Mouse (Mus musculus): Measurements from ENCODE around the gene Hnrnpd. TPM values are rescaled to one million over a fixed set of nuclear protein-coding genes. Genes with fewer than 3 reads are reported as not detected.

Gene Hnrnpd
- polyA plus RNA-seq (2015; fragmentation: Nextera tagmentation; extraction: Ambion mirVana): 164 and 187 TPM in 2 replicates

GRCm38 (mm10) chr5:99978699-99979442 lies at the start of gene Hnrnpd, which contains the start of gene 4930524J08Rik:
Hnrnpd (minus strand) TSS chr5:99978938.
4930524J08Rik (plus strand) TSS chr5:99979061.
- Histone ChIP-seq H3K27ac (ENCODE audit: low read length) (peak within 1 kb of the TSS; percentile 99), H3K27me3 (replicated peaks; ENCODE audit: control insufficient read depth, insufficient read depth, low read length) (no peaks in the 10 kb centered on the region), H3K4me2 (ENCODE audit: low read length) (peak within 1 kb of the TSS; percentile 78), H3K36me3 (ENCODE audit: control insufficient read depth, insufficient read depth) (no peaks in the 10 kb centered on the region), H3K9ac (replicated peaks; ENCODE audit: low read depth, low read length) (peak within 1 kb of the TSS; percentile 96), H3K9me3 (ENCODE audit: control insufficient read depth, low read length) (no peaks in the 10 kb centered on the region), H3K4me1 (replicated peaks; ENCODE audit: control insufficient read depth, insufficient read depth, low read length) (peaks cover 24% of the 10 kb centered on the region), H3K4me3 (replicated peaks; ENCODE audit: low read length) (peak within 1 kb of the TSS; percentile 69)
- ATAC-seq: peak; percentile 97
- under 1% methylated on average over 79 of the region's 97 CpGs for WGBS

GRCm38 (mm10) chr5:100024868-100025267 lies 46.1 kb upstream of the Hnrnpd start:
- 91% methylated on average over 1 of the region's 1 CpGs for WGBS
- Histone ChIP-seq H3K9ac (replicated peaks; ENCODE audit: low read depth, low read length) (no peak overlapping the region), H3K4me1 (replicated peaks; ENCODE audit: control insufficient read depth, insufficient read depth, low read length) (peaks cover 5% of the 10 kb centered on the region), H3K27me3 (replicated peaks; ENCODE audit: control insufficient read depth, insufficient read depth, low read length) (no peaks in the 10 kb centered on the region), H3K36me3 (ENCODE audit: control insufficient read depth, insufficient read depth) (no peaks in the 10 kb centered on the region), H3K9me3 (ENCODE audit: control insufficient read depth, low read length) (no peaks in the 10 kb centered on the region), H3K4me2 (ENCODE audit: low read length) (no peak overlapping the region), H3K27ac (ENCODE audit: low read length) (no peak overlapping the region), H3K4me3 (replicated peaks; ENCODE audit: low read length) (no peak overlapping the region)
- ATAC-seq: no peak

- H3K27me3 ChIP-seq (replicated peaks; ENCODE audit: control insufficient read depth, insufficient read depth, low read length): no peaks in the 10 kb centered on the region
- H3K27ac ChIP-seq (ENCODE audit: low read length): no peak overlapping the region
- H3K9me3 ChIP-seq (ENCODE audit: control insufficient read depth, low read length): no peaks in the 10 kb centered on the region
- no peak overlapping the region for H3K4me3 ChIP-seq (replicated peaks; ENCODE audit: low read length)
- 61% methylated on average over 5 of the region's 5 CpGs for WGBS
- H3K4me2 ChIP-seq (ENCODE audit: low read length): no peak overlapping the region
- no peak overlapping the region for H3K9ac ChIP-seq (replicated peaks; ENCODE audit: low read depth, low read length)
- ATAC-seq: no peak
- H3K4me1 ChIP-seq (replicated peaks; ENCODE audit: control insufficient read depth, insufficient read depth, low read length): no peaks in the 10 kb centered on the region
- H3K36me3 ChIP-seq (ENCODE audit: control insufficient read depth, insufficient read depth): no peaks in the 10 kb centered on the region
These were observed 45.7 kb upstream of the Hnrnpd start for GRCm38 (mm10) chr5:100024403-100024802.

GRCm38 (mm10) chr5:100020089-100020488 lies 41.4 kb upstream of the Hnrnpd start:
- Histone ChIP-seq H3K27ac (ENCODE audit: low read length) (no peak overlapping the region), H3K4me1 (replicated peaks; ENCODE audit: control insufficient read depth, insufficient read depth, low read length) (no peaks in the 10 kb centered on the region), H3K9ac (replicated peaks; ENCODE audit: low read depth, low read length) (no peak overlapping the region), H3K9me3 (ENCODE audit: control insufficient read depth, low read length) (no peaks in the 10 kb centered on the region), H3K36me3 (ENCODE audit: control insufficient read depth, insufficient read depth) (no peaks in the 10 kb centered on the region), H3K4me2 (ENCODE audit: low read length) (no peak overlapping the region), H3K4me3 (replicated peaks; ENCODE audit: low read length) (no peak overlapping the region), H3K27me3 (replicated peaks; ENCODE audit: control insufficient read depth, insufficient read depth, low read length) (no peaks in the 10 kb centered on the region)
- ATAC-seq: no peak

GRCm38 (mm10) chr5:100012599-100012998 lies 33.9 kb upstream of the Hnrnpd start:
- Histone ChIP-seq H3K27me3 (replicated peaks; ENCODE audit: control insufficient read depth, insufficient read depth, low read length) (no peaks in the 10 kb centered on the region), H3K9me3 (ENCODE audit: control insufficient read depth, low read length) (no peaks in the 10 kb centered on the region), H3K36me3 (ENCODE audit: control insufficient read depth, insufficient read depth) (no peaks in the 10 kb centered on the region), H3K9ac (replicated peaks; ENCODE audit: low read depth, low read length) (no peak overlapping the region), H3K4me3 (replicated peaks; ENCODE audit: low read length) (no peak overlapping the region), H3K4me2 (ENCODE audit: low read length) (no peak overlapping the region), H3K27ac (ENCODE audit: low read length) (no peak overlapping the region), H3K4me1 (replicated peaks; ENCODE audit: control insufficient read depth, insufficient read depth, low read length) (no peaks in the 10 kb centered on the region)
- ATAC-seq: no peak
- 95% methylated on average over 9 of the region's 9 CpGs for WGBS

- no peak for ATAC-seq
- Histone ChIP-seq H3K27ac (ENCODE audit: low read length) (no peak overlapping the region), H3K9me3 (ENCODE audit: control insufficient read depth, low read length) (no peaks in the 10 kb centered on the region), H3K4me1 (replicated peaks; ENCODE audit: control insufficient read depth, insufficient read depth, low read length) (no peaks in the 10 kb centered on the region), H3K36me3 (ENCODE audit: control insufficient read depth, insufficient read depth) (no peaks in the 10 kb centered on the region), H3K4me2 (ENCODE audit: low read length) (no peak overlapping the region), H3K4me3 (replicated peaks; ENCODE audit: low read length) (no peak overlapping the region), H3K27me3 (replicated peaks; ENCODE audit: control insufficient read depth, insufficient read depth, low read length) (no peaks in the 10 kb centered on the region), H3K9ac (replicated peaks; ENCODE audit: low read depth, low read length) (no peak overlapping the region)
- 59% methylated on average over 3 of the region's 3 CpGs for WGBS
These were observed 29.7 kb upstream of the Hnrnpd start for GRCm38 (mm10) chr5:100008485-100008884.

- no peak overlapping the region for H3K4me3 ChIP-seq (replicated peaks; ENCODE audit: low read length)
- no peak for ATAC-seq
- H3K4me2 ChIP-seq (ENCODE audit: low read length): no peak overlapping the region
- no peaks in the 10 kb centered on the region for H3K27me3 ChIP-seq (replicated peaks; ENCODE audit: control insufficient read depth, insufficient read depth, low read length)
- H3K36me3 ChIP-seq (ENCODE audit: control insufficient read depth, insufficient read depth): no peaks in the 10 kb centered on the region
- H3K27ac ChIP-seq (ENCODE audit: low read length): no peak overlapping the region
- no peaks in the 10 kb centered on the region for H3K9me3 ChIP-seq (ENCODE audit: control insufficient read depth, low read length)
- no peaks in the 10 kb centered on the region for H3K4me1 ChIP-seq (replicated peaks; ENCODE audit: control insufficient read depth, insufficient read depth, low read length)
- 77% methylated on average over 4 of the region's 4 CpGs for WGBS
- no peak overlapping the region for H3K9ac ChIP-seq (replicated peaks; ENCODE audit: low read depth, low read length)
These were observed 28.3 kb upstream of the Hnrnpd start for GRCm38 (mm10) chr5:100007040-100007375.

- Histone ChIP-seq H3K36me3 (ENCODE audit: control insufficient read depth, insufficient read depth) (no peaks in the 10 kb centered on the region), H3K4me3 (replicated peaks; ENCODE audit: low read length) (no peak overlapping the region), H3K27ac (ENCODE audit: low read length) (no peak overlapping the region), H3K9me3 (ENCODE audit: control insufficient read depth, low read length) (no peaks in the 10 kb centered on the region), H3K27me3 (replicated peaks; ENCODE audit: control insufficient read depth, insufficient read depth, low read length) (no peaks in the 10 kb centered on the region), H3K4me1 (replicated peaks; ENCODE audit: control insufficient read depth, insufficient read depth, low read length) (no peaks in the 10 kb centered on the region), H3K9ac (replicated peaks; ENCODE audit: low read depth, low read length) (no peak overlapping the region), H3K4me2 (ENCODE audit: low read length) (no peak overlapping the region)
- ATAC-seq: no peak
- WGBS: 92% methylated on average over 4 of the region's 4 CpGs
These were observed 27.7 kb upstream of the Hnrnpd start for GRCm38 (mm10) chr5:100006324-100007039.

- no peak for ATAC-seq
- no peaks in the 10 kb centered on the region for H3K4me1 ChIP-seq (replicated peaks; ENCODE audit: control insufficient read depth, insufficient read depth, low read length)
- H3K4me3 ChIP-seq (replicated peaks; ENCODE audit: low read length): no peak overlapping the region
- H3K36me3 ChIP-seq (ENCODE audit: control insufficient read depth, insufficient read depth): no peaks in the 10 kb centered on the region
- H3K9me3 ChIP-seq (ENCODE audit: control insufficient read depth, low read length): no peaks in the 10 kb centered on the region
- no peak overlapping the region for H3K27ac ChIP-seq (ENCODE audit: low read length)
- 77% methylated on average over 6 of the region's 6 CpGs for WGBS
- H3K27me3 ChIP-seq (replicated peaks; ENCODE audit: control insufficient read depth, insufficient read depth, low read length): no peaks in the 10 kb centered on the region
- no peak overlapping the region for H3K9ac ChIP-seq (replicated peaks; ENCODE audit: low read depth, low read length)
- no peak overlapping the region for H3K4me2 ChIP-seq (ENCODE audit: low read length)
These were observed 27.2 kb upstream of the Hnrnpd start for GRCm38 (mm10) chr5:100005896-100006295.

Measured in forebrain, embryonic 16.5 days (tissue).